8 mouse cellular contexts compared by ENCODE assay signal in the genomic region with DNA sequence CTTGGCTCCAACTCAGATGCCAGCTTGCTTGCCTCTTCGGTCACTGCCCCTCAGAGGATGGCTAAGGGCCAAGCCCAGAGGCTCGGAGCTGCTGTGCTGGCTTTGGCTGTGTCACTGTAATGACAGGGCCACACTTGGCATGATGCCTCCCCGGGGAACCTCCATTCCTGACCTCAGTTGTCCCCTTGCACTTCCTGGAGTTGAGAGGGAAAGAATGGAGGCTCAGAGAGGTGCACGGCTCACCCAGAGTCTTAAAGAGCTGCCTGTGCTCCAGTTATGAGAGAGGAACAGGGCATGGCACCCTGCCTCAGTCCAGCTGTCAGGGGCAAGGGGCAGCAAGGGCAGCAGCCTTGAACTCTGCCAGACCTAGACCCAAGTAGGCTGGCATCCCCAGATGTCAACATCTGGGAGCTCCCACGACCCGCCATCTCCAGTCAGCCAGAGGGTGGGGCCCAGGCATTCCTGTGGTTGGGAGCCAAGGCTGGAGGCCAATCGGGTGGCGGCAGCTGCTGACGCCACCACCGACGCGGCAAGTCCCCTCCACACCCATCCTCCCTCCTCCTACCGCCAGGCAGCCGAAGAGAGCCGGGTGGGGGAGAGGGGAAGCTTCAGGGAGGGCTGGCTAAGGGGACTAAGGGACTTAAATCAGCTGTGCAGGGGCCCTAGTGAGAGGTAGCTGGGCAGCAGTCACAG. TPM values are rescaled to one million over a fixed set of nuclear protein-coding genes. Genes with fewer than 3 reads are reported as not detected.
DNase-seq lines count a peak whose midpoint lies in the region; ATAC-seq and TF ChIP-seq lines count a peak whose summit lies in the region.

No protein-coding gene starts in this region.

- in situ Hi-C loops in ES-E14 (cut with MboI; ENCODE audit: low sequenced_read_pairs in 2 of 2, unreplicated experiment in 2 of 2), result no loop called here

- no peak for TF ChIP-seq CTCF in cerebellum, adult 2 months (IDR thresholded peaks at IDR 0.05; ENCODE audit: borderline replicate concordance, insufficient read depth, low read depth, low read length)
- no peak; the same call in 1 of the 2 replicates for TF ChIP-seq CTCF in olfactory bulb, adult 2 months (IDR thresholded peaks at IDR 0.05; ENCODE audit: insufficient read depth, low read depth, low read length)

- no peaks in the 10 kb centered on the region for H3K27me3 ChIP-seq in cerebellum, adult 2 months (ENCODE audit: control insufficient read depth, insufficient read depth, low read length)
- no peaks in the 10 kb centered on the region for H3K27me3 ChIP-seq in forebrain, embryonic 16.5 days (replicated peaks; ENCODE audit: control insufficient read depth, insufficient read depth, low read length)

- ATAC-seq in forebrain, embryonic 16.5 days, result peak; percentile 93
- no peak for ATAC-seq in inflammation-experienced regulatory T-cells, adult 6 months

- peak overlapping the region; percentile 73 for H3K4me2 ChIP-seq in forebrain, embryonic 16.5 days (ENCODE audit: low read length)

- no peaks in the 10 kb centered on the region for H3K9me3 ChIP-seq in ES-E14 (ENCODE audit: control insufficient read depth, insufficient read depth, low read depth, low read length)
- no peaks in the 10 kb centered on the region for H3K9me3 ChIP-seq in forebrain, embryonic 16.5 days (ENCODE audit: control insufficient read depth, low read length)

- peak; percentile 59; the same call in 1 of the 2 replicates for TF ChIP-seq POLR2A in cerebellum, adult 2 months (IDR thresholded peaks at IDR 0.05; ENCODE audit: borderline replicate concordance, insufficient read depth, low read length)
- peak; percentile 63; the same call in 1 of the 2 replicates for TF ChIP-seq POLR2A in olfactory bulb, adult 2 months (IDR thresholded peaks at IDR 0.05; ENCODE audit: insufficient read depth, low read depth, low read length)

- peak; percentile 62 for DNase-seq in ES-E14 (ENCODE audit: low read depth, low spot score)
- DNase-seq in cerebellum, adult 2 months, result peak; percentile 81 to 83
- DNase-seq in heart, postnatal 14 days, result peak; percentile 84 to 85
- peak; percentile 62 to 77 for DNase-seq in layer of hippocampus, adult 18-20 months (ENCODE audit: low spot score in 2 of 2)
- DNase-seq in lung, adult 18-20 months, result peak; percentile 88 to 94

- intact Hi-C loops in heart, postnatal 14 days (cut with DNase I), result loop anchor here (2.0 kb wide), 2 partner anchors 17 to 19 kb away; no protein-coding TSS in a partner anchor

- under 1% methylated on average over 15 of the region's 15 CpGs for WGBS in cerebellum, adult 2 months
- WGBS in forebrain, embryonic 16.5 days, result 8% methylated on average over 13 of the region's 15 CpGs
- WGBS in olfactory bulb, adult 2 months, result 7% methylated on average over 15 of the region's 15 CpGs

- peak overlapping the region; percentile 47 to 52; a peak in 3 of 4 replicates for H3K4me3 ChIP-seq in ES-E14 (ENCODE audit: insufficient read depth in 1 of 2, low read depth in 1 of 2, low read length in 2 of 2, poor library complexity in 1 of 2, severe bottlenecking in 1 of 2)
- peak overlapping the region; percentile 93 for H3K4me3 ChIP-seq in cerebellum, adult 2 months (replicated peaks; ENCODE audit: insufficient read depth, low read depth, low read length)
- H3K4me3 ChIP-seq in forebrain, embryonic 16.5 days (replicated peaks; ENCODE audit: low read length), result peak overlapping the region; percentile 64
- H3K4me3 ChIP-seq in olfactory bulb, adult 2 months (ENCODE audit: insufficient read depth, low read depth, low read length), result peak overlapping the region; percentile 93

- peaks cover 63% of the 10 kb centered on the region for H3K36me3 ChIP-seq in ES-E14 (ENCODE audit: control insufficient read depth, insufficient read depth, low read length, poor library complexity, severe bottlenecking)
- H3K36me3 ChIP-seq in forebrain, embryonic 16.5 days (ENCODE audit: control insufficient read depth, insufficient read depth), result no peaks in the 10 kb centered on the region

- peak overlapping the region; percentile 32; the same call in 1 of the 2 replicates for H3K9ac ChIP-seq in ES-E14 (ENCODE audit: insufficient read depth, low read depth, low read length, poor library complexity, severe bottlenecking)
- H3K9ac ChIP-seq in forebrain, embryonic 16.5 days (replicated peaks; ENCODE audit: low read depth, low read length), result peak overlapping the region; percentile 80

- peaks cover 4 to 22% of the 10 kb centered on the region in 2 experiments; a peak in 3 of 4 replicates for H3K4me1 ChIP-seq in ES-E14 (ENCODE audit: control insufficient read depth in 2 of 2, insufficient read depth in 2 of 2, low read length in 2 of 2, poor library complexity in 1 of 2)
- peaks cover 42% of the 10 kb centered on the region for H3K4me1 ChIP-seq in cerebellum, adult 2 months (ENCODE audit: control insufficient read depth, insufficient read depth, low read length)
- peaks cover 46% of the 10 kb centered on the region for H3K4me1 ChIP-seq in forebrain, embryonic 16.5 days (replicated peaks; ENCODE audit: control insufficient read depth, insufficient read depth, low read length)
- H3K4me1 ChIP-seq in olfactory bulb, adult 2 months (ENCODE audit: control insufficient read depth, insufficient read depth, low read length), result peaks cover 52% of the 10 kb centered on the region

- no peak overlapping the region for H3K27ac ChIP-seq in ES-E14 (ENCODE audit: insufficient read depth, low read depth, low read length, poor library complexity, severe bottlenecking)
- peak overlapping the region; percentile 96 for H3K27ac ChIP-seq in cerebellum, adult 2 months (ENCODE audit: insufficient read depth, low read length)
- H3K27ac ChIP-seq in forebrain, embryonic 16.5 days (ENCODE audit: low read length), result peak overlapping the region; percentile 70
- H3K27ac ChIP-seq in olfactory bulb, adult 2 months (ENCODE audit: insufficient read depth, low read depth, low read length), result peak overlapping the region; percentile 86

TF ChIP-seq in ES-E14, 5 proteins besides CTCF, POLR2A, EP300 and RAD21:
- TF ChIP-seq MAFK (IDR thresholded peaks at IDR 0.05; ENCODE audit: insufficient read depth, low read depth, low read length), result no peak
- no peak for TF ChIP-seq ZNF384 (IDR thresholded peaks at IDR 0.05; ENCODE audit: low read depth, low read length)
- no peak for TF ChIP-seq HCFC1 (IDR thresholded peaks at IDR 0.05; ENCODE audit: borderline replicate concordance, insufficient read depth, low read length)
- TF ChIP-seq ZC3H11A (IDR thresholded peaks at IDR 0.05; ENCODE audit: borderline replicate concordance, low read depth, low read length), result no peak
- no peak for TF ChIP-seq CHD2 (IDR thresholded peaks at IDR 0.05; ENCODE audit: low read depth, low read length)

RNA-seq across cellular contexts. Expression of gene Arhgap23, which starts 34.4 kb away (rescaled TPM):
- total RNA-seq in ES-E14 (2012; rRNA removed), result 22.6 and 26.3 TPM in 2 replicates
- 68.9 and 77.2 TPM in 2 replicates for polyA plus RNA-seq in cerebellum, adult 2 months (2012; rRNA removed)
- polyA plus RNA-seq in forebrain, embryonic 16.5 days (2015; fragmentation: Nextera tagmentation; extraction: Ambion mirVana), result 6.9 and 7.5 TPM in 2 replicates
- total RNA-seq in heart, postnatal 14 days (2021), result 10 to 100 TPM; 24.8 to 25.1 TPM
- total RNA-seq in layer of hippocampus, adult 18-20 months (2021), result 10 to 100 TPM; 79.8 to 88.1 TPM
- polyA plus RNA-seq in olfactory bulb, adult 2 months (2012; ENCODE audit: insufficient read depth, insufficient read length, low replicate concordance, missing spikeins), result not detected in 2 replicates
- not detected for polyA plus RNA-seq in inflammation-experienced regulatory T-cells, adult 6 months (2017; shearing (Covaris generic))

RNA-seq across cellular contexts. Expression of gene 4933428G20Rik, which starts 50.4 kb away (rescaled TPM):
- total RNA-seq in ES-E14 (2012; rRNA removed), result 0.36 and 0.63 TPM in 2 replicates
- not detected in 2 replicates for polyA plus RNA-seq in cerebellum, adult 2 months (2012; rRNA removed)
- polyA plus RNA-seq in forebrain, embryonic 16.5 days (2015; fragmentation: Nextera tagmentation; extraction: Ambion mirVana), result 0.29 and 1.2 TPM in 2 replicates
- total RNA-seq in heart, postnatal 14 days (2021), result not detected
- total RNA-seq in layer of hippocampus, adult 18-20 months (2021), result not detected
- not detected in 2 replicates for polyA plus RNA-seq in olfactory bulb, adult 2 months (2012; ENCODE audit: insufficient read depth, insufficient read length, low replicate concordance, missing spikeins)
- polyA plus RNA-seq in inflammation-experienced regulatory T-cells, adult 6 months (2017; shearing (Covaris generic)), result not detected
